Mouse (Mus musculus): ENCODE measurements around the gene Gpr135. TPM values are rescaled to one million over a fixed set of nuclear protein-coding genes. Genes with fewer than 3 reads are reported as not detected.

Gpr135 gene
- total and polyA plus RNA-seq, 3 experiments: not detected

DNA sequence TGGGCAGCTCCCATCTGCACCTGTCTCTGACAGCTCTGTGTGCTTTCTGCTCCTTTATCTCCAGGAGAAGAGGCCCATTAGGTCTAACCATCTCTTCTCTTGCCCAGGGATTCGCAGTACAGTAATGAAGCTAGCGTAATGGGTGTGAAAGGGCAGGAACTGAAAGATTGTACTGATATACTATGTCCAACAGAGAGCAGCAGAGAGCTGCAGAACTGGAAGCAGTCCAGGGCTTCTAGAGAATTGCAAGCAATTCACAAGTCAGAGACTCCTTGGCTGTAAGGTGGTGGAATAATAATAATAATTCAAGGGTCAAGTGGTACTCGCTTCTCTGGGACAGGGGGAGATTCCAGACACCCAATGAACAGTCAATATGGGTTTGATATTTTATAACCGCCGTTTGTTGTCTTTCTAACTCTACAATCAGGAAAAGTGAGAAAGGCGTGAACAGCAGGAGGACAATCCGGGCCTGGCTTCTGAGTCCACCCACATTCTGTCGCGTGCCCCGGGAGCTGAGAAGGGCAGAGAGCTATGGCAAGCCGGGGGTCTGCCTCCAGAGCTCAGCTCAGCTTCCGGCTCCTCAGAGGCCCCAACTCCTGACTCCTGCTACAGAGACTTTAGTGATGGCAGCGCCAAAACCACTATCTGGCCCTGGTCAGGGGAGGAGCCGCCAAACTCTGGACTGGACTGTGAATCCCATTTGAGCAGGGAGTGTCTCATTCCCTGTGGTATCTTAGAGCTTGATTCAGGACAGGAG, 33.8 kb upstream of the Gpr135 start:
- Histone ChIP-seq H3K4me1 (ENCODE audit: control insufficient read depth in 1 of 2, insufficient read depth in 2 of 2) (peaks cover 2 to 12% of the 10 kb centered on the region in 2 experiments; a peak in 2 of 4 replicates), H3K79me2 (replicated peaks; ENCODE audit: control insufficient read depth, extremely low read depth, insufficient read depth, poor library complexity, severe bottlenecking) (no peaks in the 10 kb centered on the region), H3K36me3 (replicated peaks in 1 of 2; ENCODE audit: control insufficient read depth in 1 of 2, insufficient read depth in 1 of 2, low read length in 1 of 2) (peaks cover 3 to 12% of the 10 kb centered on the region in 2 experiments), H3K27me3 (replicated peaks) (no peaks in the 10 kb centered on the region), H3K9me3 (replicated peaks; ENCODE audit: low read length) (no peaks in the 10 kb centered on the region), H3K4me3 (replicated peaks in 1 of 3; ENCODE audit: low read depth in 2 of 3, low read length in 2 of 3, poor library complexity in 1 of 3) (no peak overlapping the region), H3K4me2 (ENCODE audit: insufficient read depth, low read depth, poor library complexity, severe bottlenecking) (no peak overlapping the region), H3K27ac (ENCODE audit: insufficient read depth, low read depth) (no peak overlapping the region), H3K9ac (ENCODE audit: insufficient read depth, low read depth) (no peak overlapping the region)
- TF ChIP-seq CTCF (conservative IDR thresholded peaks at IDR 0.05 in 1 of 2, IDR thresholded peaks at IDR 0.05 in 1 of 2; ENCODE audit: low read depth in 2 of 2, low read length in 2 of 2) (peak; percentile 80 to 95), UBTF (IDR thresholded peaks at IDR 0.05; ENCODE audit: low read depth, low read length) (no peak), JUN (IDR thresholded peaks at IDR 0.05; ENCODE audit: insufficient read depth, low read depth, low read length) (no peak), ZC3H11A (IDR thresholded peaks at IDR 0.05; ENCODE audit: low read depth, low read length) (peak; percentile 79), ZNF384 (IDR thresholded peaks at IDR 0.05; ENCODE audit: low read depth, low read length) (no peak), SMC3 (IDR thresholded peaks at IDR 0.05; ENCODE audit: low read depth, low read length) (peak; percentile 94), HCFC1 (IDR thresholded peaks at IDR 0.05; ENCODE audit: low read depth, low read length) (no peak), NELFE (IDR thresholded peaks at IDR 0.05; ENCODE audit: low read depth, low read length) (no peak), MAX (IDR thresholded peaks at IDR 0.05; ENCODE audit: low read length) (no peak), TBP (conservative IDR thresholded peaks at IDR 0.05; ENCODE audit: low read depth, low read length) (no peak), TCF12 (IDR thresholded peaks at IDR 0.05; ENCODE audit: low read depth, low read length) (no peak), RAD21 (IDR thresholded peaks at IDR 0.05; ENCODE audit: low read depth, low read length) (peak; percentile 98), MYC (IDR thresholded peaks at IDR 0.05; ENCODE audit: low read depth, low read length) (no peak), CHD2 (IDR thresholded peaks at IDR 0.05; ENCODE audit: low read length) (no peak), PAX5 (IDR thresholded peaks at IDR 0.05; ENCODE audit: low read length) (no peak), ZKSCAN1 (IDR thresholded peaks at IDR 0.05; ENCODE audit: borderline replicate concordance, low read depth, low read length) (no peak), USF2 (conservative IDR thresholded peaks at IDR 0.05; ENCODE audit: low read depth, low read length) (no peak), ZMIZ1 (IDR thresholded peaks at IDR 0.05; ENCODE audit: low read depth, low read length) (no peak), ETS1 (conservative IDR thresholded peaks at IDR 0.05; ENCODE audit: low read depth, low read length) (no peak), SIN3A (IDR thresholded peaks at IDR 0.05; ENCODE audit: low read length) (no peak), POLR2AphosphoS2 (IDR thresholded peaks at IDR 0.05; ENCODE audit: low read depth, low read length) (no peak), JUND (conservative IDR thresholded peaks at IDR 0.05; ENCODE audit: low read depth, low read length) (no peak), BHLHE40 (IDR thresholded peaks at IDR 0.05; ENCODE audit: low read depth, low read length) (no peak), USF1 (IDR thresholded peaks at IDR 0.05; ENCODE audit: low read depth, low read length) (no peak), MXI1 (IDR thresholded peaks at IDR 0.05; ENCODE audit: low read depth, low read length) (no peak), MEF2A (IDR thresholded peaks at IDR 0.05; ENCODE audit: borderline replicate concordance, low read depth, low read length) (no peak), E2F4 (IDR thresholded peaks at IDR 0.05; ENCODE audit: insufficient replicate concordance, low read depth, low read length) (no peak)
- peak; percentile 80 for DNase-seq (ENCODE audit: extremely low read depth)
- dilution Hi-C loops (cut with MboI; ENCODE audit: extremely low pct_ligation_motif_present, extremely low pct_unique_long_range_greater_than_20kb, low sequenced_read_pairs) (no loop called here), in situ Hi-C loops (cut with MboI; ENCODE audit: low pct_ligation_motif_present, low pct_unique_long_range_greater_than_20kb, low sequenced_read_pairs) (loop anchor here (10.0 kb wide), 1 partner anchor 320 kb away; no protein-coding TSS in a partner anchor)

Data from CH12.LX (cell line).